In genomic region chr11:62645337-62645675, GRCm38 (mm10) we compare ENCODE assay signal across 8 mouse cellular contexts. TPM values are rescaled to one million over a fixed set of nuclear protein-coding genes. Genes with fewer than 3 reads are reported as not detected.
DNase-seq lines count a peak whose midpoint lies in the region; ATAC-seq and TF ChIP-seq lines count a peak whose summit lies in the region.

No protein-coding gene starts in this region.

- H3K4me2 ChIP-seq in liver, embryonic 13.5 days: 0 out of 2 replicates have a peak overlapping the region, but pooled peaks have one; percentile 99
- H3K4me2 ChIP-seq in embryonic facial prominence, embryonic 13.5 days: peak overlapping the region; percentile 92
- peak overlapping the region; percentile 93 for H3K4me2 ChIP-seq in hindbrain, embryonic 15.5 days
- peak overlapping the region; percentile 73 for H3K4me2 ChIP-seq in myocyte (ENCODE audit: low read depth)

- DNase-seq in liver, embryonic 13.5 days: no peak
- no peak for DNase-seq in liver
- no peak for DNase-seq in thymus, postnatal 0 days (ENCODE audit: low spot score)
- no peak for DNase-seq in urinary bladder, postnatal 25 days (ENCODE audit: low spot score)
- DNase-seq in cerebellum, adult 9-11 months: no peak

- 68% methylated on average over 4 of the region's 4 CpGs for WGBS in liver, embryonic 13.5 days (ENCODE audit: insufficient replicate concordance)
- 84% methylated on average over 4 of the region's 4 CpGs for WGBS in embryonic facial prominence, embryonic 13.5 days
- WGBS in hindbrain, embryonic 15.5 days: 81% methylated on average over 4 of the region's 4 CpGs

- no peaks in the 10 kb centered on the region for H3K36me3 ChIP-seq in liver, embryonic 13.5 days
- no peaks in the 10 kb centered on the region for H3K36me3 ChIP-seq in embryonic facial prominence, embryonic 13.5 days
- H3K36me3 ChIP-seq in hindbrain, embryonic 15.5 days: no peaks in the 10 kb centered on the region
- no peaks in the 10 kb centered on the region for H3K36me3 ChIP-seq in myocyte (ENCODE audit: control insufficient read depth, insufficient read depth)

- ATAC-seq in liver, embryonic 13.5 days (ENCODE audit: low read depth): no peak
- ATAC-seq in embryonic facial prominence, embryonic 13.5 days (ENCODE audit: insufficient number of reproducible peaks, insufficient read depth, low FRiP score, low TSS enrichment, low read depth): no peak
- ATAC-seq in hindbrain, embryonic 15.5 days (ENCODE audit: low FRiP score, low read depth): no peak

- peaks cover 7% of the 10 kb centered on the region; the same call in 1 of the 2 replicates for H3K27me3 ChIP-seq in liver, embryonic 13.5 days
- no peaks in the 10 kb centered on the region for H3K27me3 ChIP-seq in embryonic facial prominence, embryonic 13.5 days
- no peaks in the 10 kb centered on the region for H3K27me3 ChIP-seq in hindbrain, embryonic 15.5 days
- no peaks in the 10 kb centered on the region for H3K27me3 ChIP-seq in myocyte (ENCODE audit: control insufficient read depth, insufficient read depth, insufficient read length)

- peaks cover 72% of the 10 kb centered on the region for H3K4me1 ChIP-seq in liver, embryonic 13.5 days (replicated peaks)
- H3K4me1 ChIP-seq in embryonic facial prominence, embryonic 13.5 days: peaks cover 69% of the 10 kb centered on the region
- peaks cover 63% of the 10 kb centered on the region for H3K4me1 ChIP-seq in hindbrain, embryonic 15.5 days (replicated peaks)

- H3K27ac ChIP-seq in liver, embryonic 13.5 days: peak overlapping the region; percentile 8; the same call in 1 of the 2 replicates
- H3K27ac ChIP-seq in embryonic facial prominence, embryonic 13.5 days: peak overlapping the region; percentile 93
- H3K27ac ChIP-seq in hindbrain, embryonic 15.5 days (replicated peaks): no peak overlapping the region

- no peak overlapping the region for H3ac ChIP-seq in myocyte (ENCODE audit: control insufficient read depth, insufficient read length)

- TF ChIP-seq POLR2A in myocyte (IDR thresholded peaks at IDR 0.05; ENCODE audit: insufficient read length, low read depth): no peak

- H3K9me3 ChIP-seq in liver, embryonic 13.5 days (replicated peaks): no peaks in the 10 kb centered on the region
- no peaks in the 10 kb centered on the region for H3K9me3 ChIP-seq in embryonic facial prominence, embryonic 13.5 days
- no peaks in the 10 kb centered on the region for H3K9me3 ChIP-seq in hindbrain, embryonic 15.5 days

- peaks cover 13% of the 10 kb centered on the region for H3K79me2 ChIP-seq in myocyte (ENCODE audit: control insufficient read depth, insufficient read depth)

- H3K9ac ChIP-seq in liver, embryonic 13.5 days: no peak overlapping the region
- H3K9ac ChIP-seq in embryonic facial prominence, embryonic 13.5 days: no peak overlapping the region
- no peak overlapping the region for H3K9ac ChIP-seq in hindbrain, embryonic 15.5 days

- H3K4me3 ChIP-seq in liver, embryonic 13.5 days (replicated peaks): no peak overlapping the region
- H3K4me3 ChIP-seq in embryonic facial prominence, embryonic 13.5 days: peak overlapping the region; percentile 79
- H3K4me3 ChIP-seq in hindbrain, embryonic 15.5 days: no peak overlapping the region
- no peak overlapping the region for H3K4me3 ChIP-seq in myocyte

TF ChIP-seq in myocyte, 11 proteins besides CTCF, POLR2A, EP300 and RAD21:
- TF ChIP-seq CEBPB (IDR thresholded peaks at IDR 0.05; ENCODE audit: insufficient read depth, poor library complexity, severe bottlenecking) (no peak), MYOG (IDR thresholded peaks at IDR 0.05; ENCODE audit: control insufficient read depth in 1 of 3, insufficient read depth in 1 of 3, insufficient read length in 2 of 3, low read depth in 2 of 3) (no peak), E2F4 (IDR thresholded peaks at IDR 0.05; ENCODE audit: insufficient read depth) (no peak), REST (IDR thresholded peaks at IDR 0.05; ENCODE audit: insufficient read depth, insufficient read length) (no peak), POLR2AphosphoS2 (IDR thresholded peaks at IDR 0.05; ENCODE audit: insufficient read length, low read depth) (no peak), TCF3 (IDR thresholded peaks at IDR 0.05; ENCODE audit: insufficient read length, low read depth) (no peak), TCF12 (IDR thresholded peaks at IDR 0.05; ENCODE audit: insufficient read depth, poor library complexity, severe bottlenecking) (no peak), MYOD1 (IDR thresholded peaks at IDR 0.05; ENCODE audit: control insufficient read depth in 1 of 3, insufficient read length in 2 of 3, low read depth in 2 of 3) (no peak)

RNA-seq across cellular contexts. Expression of gene Lrrc75a, which starts 3.0 kb away (rescaled TPM):
- 1.3 and 1.4 TPM in 2 replicates for polyA plus RNA-seq in liver, embryonic 13.5 days (2015; fragmentation: Nextera tagmentation; extraction: Ambion mirVana)
- 14.0 and 18.4 TPM in 2 replicates for polyA plus RNA-seq in embryonic facial prominence, embryonic 13.5 days (2015; fragmentation: Nextera tagmentation; extraction: Ambion mirVana)
- polyA plus RNA-seq in hindbrain, embryonic 15.5 days (2015; fragmentation: Nextera tagmentation; extraction: Ambion mirVana): 12.4 and 12.9 TPM in 2 replicates
- 19.5 TPM for polyA plus RNA-seq in myocyte (2012; fragmentation: generic; extraction: Trizol)
- polyA plus RNA-seq in thymus, postnatal 0 days (2015; fragmentation: Nextera tagmentation; extraction: Ambion mirVana): 2.2 and 3.4 TPM in 2 replicates

RNA-seq across cellular contexts. Expression of gene Mmgt2, which starts 3.2 kb away (rescaled TPM):
- 12.2 and 12.3 TPM in 2 replicates for polyA plus RNA-seq in liver, embryonic 13.5 days (2015; fragmentation: Nextera tagmentation; extraction: Ambion mirVana)
- 60.4 and 64.0 TPM in 2 replicates for polyA plus RNA-seq in embryonic facial prominence, embryonic 13.5 days (2015; fragmentation: Nextera tagmentation; extraction: Ambion mirVana)
- polyA plus RNA-seq in hindbrain, embryonic 15.5 days (2015; fragmentation: Nextera tagmentation; extraction: Ambion mirVana): 23.7 and 26.4 TPM in 2 replicates
- 29.2 TPM for polyA plus RNA-seq in myocyte (2012; fragmentation: generic; extraction: Trizol)
- polyA plus RNA-seq in thymus, postnatal 0 days (2015; fragmentation: Nextera tagmentation; extraction: Ambion mirVana): 54.3 and 63.7 TPM in 2 replicates
